Mouse (Mus musculus) stomach, embryonic 14.5 days (tissue): ENCODE measurements around the gene Kcnk15. TPM values are rescaled to one million over a fixed set of nuclear protein-coding genes. Genes with fewer than 3 reads are reported as not detected.

ENCODE experiments used
- ATAC-seq: fragments of 200-750 bp; cut with Nextera tagmentation; 2 replicates; pipeline ENCODE4 v1.8.0; 2017; ENCODE audit warnings: low read depth, moderate TSS enrichment; ENCODE audit not compliant: insufficient number of reproducible peaks, insufficient read depth, low FRiP score
- H3K27ac ChIP-seq: fragments of 300-500 bp; sonication (generic); 2 replicates; pipeline ENCODE4 v1.5.1; 2014; ENCODE audit warnings: mild to moderate bottlenecking, low read length, moderate library complexity, mixed read lengths
- H3K27me3 ChIP-seq: fragments of 300-500 bp; sonication (generic); 2 replicates; pipeline ENCODE4 v1.6.1; 2014; ENCODE audit warnings: low read length, control low read depth, mixed read lengths; ENCODE audit not compliant: control insufficient read depth, insufficient read depth
- H3K36me3 ChIP-seq: fragments of 300-500 bp; sonication (generic); 2 replicates; pipeline ENCODE4 v1.6.1; 2014; ENCODE audit warnings: mild to moderate bottlenecking, control low read depth, low read length, moderate library complexity, mixed read lengths; ENCODE audit not compliant: control insufficient read depth, insufficient read depth
- H3K4me1 ChIP-seq: fragments of 300-500 bp; sonication (generic); 2 replicates; pipeline ENCODE4 v1.6.1; 2014; ENCODE audit warnings: low read length, control low read depth, mixed read lengths; ENCODE audit not compliant: control insufficient read depth, insufficient read depth
- H3K4me2 ChIP-seq: fragments of 300-500 bp; sonication (generic); replicated peaks from 2 replicates; pipeline ENCODE4 v1.6.1; 2014; ENCODE audit warnings: low read depth, low read length, control low read depth
- H3K4me3 ChIP-seq: fragments of 300-500 bp; sonication (generic); 2 replicates; pipeline ENCODE4 v1.5.1; 2014; ENCODE audit warnings: low read depth, low read length, control low read depth
- H3K9ac ChIP-seq: fragments of 300-500 bp; sonication (generic); replicated peaks from 2 replicates; pipeline ENCODE4 v1.6.1; 2014; ENCODE audit warnings: low read depth, mild to moderate bottlenecking, control low read depth, low read length, moderate library complexity, mixed read lengths
- H3K9me3 ChIP-seq: fragments of 300-500 bp; sonication (generic); 2 replicates; pipeline ENCODE4 v1.6.1; 2016; ENCODE audit warnings: low read depth, low read length, control low read depth; ENCODE audit not compliant: control insufficient read depth
- WGBS: fragments of 180-500 bp; shearing (Covaris S2); extraction: QIAGEN DNeasy Blood & Tissue Kit; methylation state at CpG from one replicate; pipeline ENCODE4 v1.1.7; 2014; 5-methylcytosine and 5-hydroxymethylcytosine counted together
- polyA plus RNA-seq: library from polyadenylated mRNA; unstranded; fragments of >200 nt; fragmentation: Nextera tagmentation; extraction: Ambion mirVana; gene quantifications from 2 replicates; pipeline ENCODE4 v1.2.1, GENCODE M21; 2014

Gene Kcnk15
- polyA plus RNA-seq, 1 experiment from 2014 or later, result not detected

- Histone ChIP-seq H3K9me3 (no peaks in the 10 kb centered on the region), H3K27ac (no peak overlapping the region), H3K27me3 (no peaks in the 10 kb centered on the region), H3K36me3 (no peaks in the 10 kb centered on the region), H3K4me2 (no peak overlapping the region), H3K4me3 (no peak overlapping the region), H3K4me1 (no peaks in the 10 kb centered on the region), H3K9ac (no peak overlapping the region)
- 36% methylated on average over 14 of the region's 14 CpGs for WGBS
- no peak for ATAC-seq
These were observed 46.5 kb downstream of the Kcnk15 start for GRCm38 (mm10) chr2:163899910-163900411.

- Histone ChIP-seq H3K27ac (no peak overlapping the region), H3K36me3 (no peaks in the 10 kb centered on the region), H3K4me2 (no peak overlapping the region), H3K9ac (no peak overlapping the region), H3K4me3 (no peak overlapping the region), H3K4me1 (no peaks in the 10 kb centered on the region), H3K9me3 (no peaks in the 10 kb centered on the region), H3K27me3 (no peaks in the 10 kb centered on the region)
- no peak for ATAC-seq
- WGBS, result 69% methylated on average over 7 of the region's 7 CpGs
These were observed 47.6 kb downstream of the Kcnk15 start for GRCm38 (mm10) chr2:163901043-163901442.

GRCm38 (mm10) chr2:163902448-163902847, 49.0 kb downstream of the Kcnk15 start:
- H3K4me2 ChIP-seq, result no peak overlapping the region
- no peak overlapping the region for H3K9ac ChIP-seq
- no peak for ATAC-seq
- H3K9me3 ChIP-seq, result no peaks in the 10 kb centered on the region
- no peaks in the 10 kb centered on the region for H3K27me3 ChIP-seq
- WGBS, result 59% methylated on average over 4 of the region's 4 CpGs
- no peak overlapping the region for H3K27ac ChIP-seq
- no peak overlapping the region for H3K4me3 ChIP-seq
- H3K36me3 ChIP-seq, result no peaks in the 10 kb centered on the region
- no peaks in the 10 kb centered on the region for H3K4me1 ChIP-seq

DNA sequence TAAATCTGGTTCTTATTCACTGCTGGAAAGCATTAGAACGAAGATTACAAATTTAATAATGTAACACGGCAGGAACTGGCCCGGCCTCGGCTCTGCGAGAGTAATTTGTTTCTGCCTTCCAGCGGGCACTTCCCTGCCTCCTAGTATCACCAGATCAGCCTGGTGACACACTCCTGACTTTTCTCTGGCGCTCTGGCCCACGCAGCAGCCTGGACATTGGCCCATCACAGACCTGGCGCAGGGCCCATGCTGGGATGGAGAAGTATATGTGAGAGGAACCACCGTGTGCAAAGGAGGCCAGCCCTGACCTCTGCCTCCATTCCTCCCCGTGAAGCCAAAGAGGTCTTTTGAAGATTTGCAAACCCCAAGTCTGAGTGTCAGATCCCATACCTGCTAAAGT, 50.0 kb downstream of the Kcnk15 start:
- Histone ChIP-seq H3K27ac (no peak overlapping the region), H3K36me3 (no peaks in the 10 kb centered on the region), H3K4me1 (no peaks in the 10 kb centered on the region), H3K9me3 (no peaks in the 10 kb centered on the region), H3K4me2 (no peak overlapping the region), H3K27me3 (no peaks in the 10 kb centered on the region), H3K9ac (no peak overlapping the region), H3K4me3 (no peak overlapping the region)
- WGBS, result 61% methylated on average over 11 of the region's 11 CpGs
- ATAC-seq, result no peak

DNA sequence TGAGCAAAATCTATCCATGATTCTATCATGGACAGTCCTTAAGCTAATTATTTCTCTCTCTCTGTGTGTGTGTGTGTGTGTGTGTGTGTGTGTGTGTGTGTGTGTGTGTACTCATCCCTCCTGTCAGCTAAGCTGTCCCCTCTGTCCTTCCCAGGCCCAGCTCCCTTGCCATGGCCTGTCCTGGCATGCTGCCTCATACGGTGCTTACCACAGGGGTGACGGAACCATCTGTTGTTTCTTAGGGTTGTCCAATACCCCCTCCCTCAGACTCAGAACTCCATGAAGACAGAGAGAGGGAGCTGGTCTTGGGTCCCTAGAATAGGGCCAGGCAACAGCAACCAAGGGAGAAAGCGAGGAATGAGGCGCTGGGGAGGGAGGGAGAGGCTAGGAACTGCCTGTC, 50.9 kb downstream of the Kcnk15 start:
- 73% methylated on average over 4 of the region's 4 CpGs for WGBS
- Histone ChIP-seq H3K27me3 (no peaks in the 10 kb centered on the region), H3K27ac (no peak overlapping the region), H3K4me1 (no peaks in the 10 kb centered on the region), H3K9ac (no peak overlapping the region), H3K4me2 (no peak overlapping the region), H3K4me3 (no peak overlapping the region), H3K9me3 (no peaks in the 10 kb centered on the region), H3K36me3 (no peaks in the 10 kb centered on the region)
- no peak for ATAC-seq

GRCm38 (mm10) chr2:163907131-163907530, 53.7 kb downstream of the Kcnk15 start:
- H3K27ac ChIP-seq, result no peak overlapping the region
- 47% methylated on average over 5 of the region's 5 CpGs for WGBS
- no peak overlapping the region for H3K4me3 ChIP-seq
- H3K9ac ChIP-seq, result no peak overlapping the region
- ATAC-seq, result no peak
- H3K4me1 ChIP-seq, result 0 out of 2 replicates have a peak, but pooled peaks cover 3% of the 10 kb centered on the region
- H3K9me3 ChIP-seq, result no peaks in the 10 kb centered on the region
- H3K27me3 ChIP-seq, result no peaks in the 10 kb centered on the region
- no peaks in the 10 kb centered on the region for H3K36me3 ChIP-seq
- H3K4me2 ChIP-seq, result no peak overlapping the region

Other genes starting within 250 kb of the Kcnk15 start
- 46.2 and 52.7 TPM in 2 replicates for gene Serinc3, start 208.5 kb upstream of the Kcnk15 start, polyA plus RNA-seq
- 105 and 110 TPM in 2 replicates for gene Pkig, start 195.3 kb upstream of the Kcnk15 start, polyA plus RNA-seq
- 6.8 and 6.9 TPM in 2 replicates for gene Ada, start 103.4 kb upstream of the Kcnk15 start, polyA plus RNA-seq
- gene Ccn5, start 32.8 kb upstream of the Kcnk15 start, polyA plus RNA-seq, result 0.14 and 0.52 TPM in 2 replicates
- 0.06 and 0.29 TPM in 2 replicates for gene Rims4, start 65.0 kb downstream of the Kcnk15 start, polyA plus RNA-seq
- gene Ywhab, start 141.3 kb downstream of the Kcnk15 start, polyA plus RNA-seq, result 293 and 295 TPM in 2 replicates
- 1.5 and 1.6 TPM in 2 replicates for gene Pabpc1l, start 171.8 kb downstream of the Kcnk15 start, polyA plus RNA-seq
- 26.3 and 30.7 TPM in 2 replicates for gene Stk4, start 216.7 kb downstream of the Kcnk15 start, polyA plus RNA-seq
- 61.5 and 67.7 TPM in 2 replicates for gene Tomm34, start 217.5 kb downstream of the Kcnk15 start, polyA plus RNA-seq